Mouse (Mus musculus) gastrocnemius, postnatal 4 days (tissue): Measurements from ENCODE around the gene Pax8. TPM values are rescaled to one million over a fixed set of nuclear protein-coding genes. Genes with fewer than 3 reads are reported as not detected.
A peak's percentile ranks its signal among the peaks of the same experiment; 100 is the strongest.

ENCODE experiments used
- DNase-seq, 2 experiments: peaks; one replicate each; pipeline ENCODE4 v3.0.0; 2021 to 2022; ENCODE audit warnings: low spot score in 2 of 2, mixed read lengths in 2 of 2
- total RNA-seq, 2 experiments: library from RNA; stranded (reverse); gene quantifications; 2 replicates each; pipeline ENCODE4 v1.2.3; 2021

Pax8 gene
- total RNA-seq, 2 experiments from 2014 or later: not detected

DNA sequence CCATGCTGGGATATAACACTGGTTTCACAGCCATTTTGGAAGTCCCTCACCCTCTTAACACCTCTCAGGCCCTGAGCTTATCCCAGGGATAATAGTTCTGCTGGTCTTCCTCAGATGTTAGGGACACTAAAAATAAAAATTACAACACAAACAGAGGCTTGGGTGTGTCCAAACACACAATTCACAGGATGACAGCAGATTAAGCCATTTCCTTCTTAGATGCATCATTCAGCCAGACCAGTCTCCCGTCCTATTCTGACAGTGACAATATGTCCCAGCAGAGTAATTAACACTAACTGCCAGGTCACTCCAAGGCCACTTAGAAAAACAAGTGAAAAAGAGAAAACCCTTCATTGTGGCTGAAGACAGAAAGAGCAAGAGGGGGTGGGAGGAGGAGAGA, 8.2 kb downstream of the Pax8 start:
- no peak for DNase-seq

DNA sequence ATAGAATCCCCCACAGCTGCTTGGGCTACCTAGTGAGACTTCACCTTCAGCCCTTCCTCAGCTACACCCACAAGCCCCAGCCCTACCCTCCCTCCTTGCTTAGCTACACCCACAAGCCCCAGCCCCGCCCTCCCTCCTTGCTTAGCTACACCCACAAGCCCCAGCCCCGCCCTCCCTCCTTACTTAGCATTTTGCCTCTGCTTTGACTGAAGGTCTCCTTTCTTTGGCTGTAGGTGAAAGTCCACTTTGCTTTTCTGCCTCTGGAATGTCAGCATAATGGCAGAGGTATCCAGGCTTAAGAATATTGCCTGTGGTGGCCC, 14.6 kb downstream of the Pax8 start:
- no peak for DNase-seq

DNA sequence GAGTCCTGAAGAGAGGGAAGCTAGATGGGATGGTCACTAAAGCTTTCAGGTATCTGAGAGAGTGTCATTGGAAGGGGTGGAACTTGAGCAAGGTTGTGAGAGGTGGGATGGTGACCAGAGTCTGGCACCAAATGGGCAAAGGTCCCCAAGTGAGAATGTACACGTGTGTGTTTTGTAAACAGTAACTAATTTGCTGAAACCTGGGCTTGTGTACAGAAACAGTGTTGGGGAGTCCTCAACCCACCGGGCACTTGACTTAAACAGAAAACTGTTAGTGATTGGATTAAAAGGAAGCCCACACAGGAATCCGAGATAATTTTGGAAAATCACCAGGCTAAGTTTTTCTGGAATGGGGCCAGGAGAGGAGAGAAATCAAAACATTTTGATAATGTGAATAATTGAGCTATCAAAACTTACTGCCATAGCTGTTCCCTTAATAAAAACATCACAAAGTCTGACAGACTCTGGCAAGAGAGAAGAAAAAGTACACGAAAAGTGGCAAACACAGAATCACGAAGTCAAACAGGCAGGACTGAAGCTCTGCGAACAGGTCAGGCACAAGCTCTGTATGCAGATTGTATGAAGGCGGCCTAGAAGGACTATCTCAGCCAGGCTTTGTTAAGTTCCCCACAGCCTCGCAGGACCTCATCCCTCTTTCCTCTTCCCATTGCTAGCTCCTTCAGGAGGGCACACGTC, 15.1 kb downstream of the Pax8 start:
- no peak for DNase-seq

DNA sequence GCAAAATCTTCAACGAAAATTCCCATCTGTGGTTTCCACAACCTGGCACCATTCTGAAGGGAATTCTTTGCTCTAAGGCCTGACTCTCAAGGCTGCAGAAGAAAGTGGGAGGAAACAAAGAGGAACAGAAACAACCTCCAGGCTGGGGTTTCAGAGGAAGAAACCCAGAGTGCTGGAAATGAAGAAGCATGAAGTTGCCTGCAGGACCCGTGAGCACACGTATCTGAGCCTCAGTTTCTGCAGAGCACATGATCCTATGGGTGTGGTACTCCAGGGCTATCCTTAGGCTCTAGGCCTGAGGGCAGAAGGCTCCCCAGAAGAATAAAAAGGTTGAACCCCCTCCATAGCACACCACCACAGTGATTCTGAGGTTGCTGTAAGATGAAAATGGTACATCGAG, 18.6 kb downstream of the Pax8 start:
- no peak for DNase-seq

DNA sequence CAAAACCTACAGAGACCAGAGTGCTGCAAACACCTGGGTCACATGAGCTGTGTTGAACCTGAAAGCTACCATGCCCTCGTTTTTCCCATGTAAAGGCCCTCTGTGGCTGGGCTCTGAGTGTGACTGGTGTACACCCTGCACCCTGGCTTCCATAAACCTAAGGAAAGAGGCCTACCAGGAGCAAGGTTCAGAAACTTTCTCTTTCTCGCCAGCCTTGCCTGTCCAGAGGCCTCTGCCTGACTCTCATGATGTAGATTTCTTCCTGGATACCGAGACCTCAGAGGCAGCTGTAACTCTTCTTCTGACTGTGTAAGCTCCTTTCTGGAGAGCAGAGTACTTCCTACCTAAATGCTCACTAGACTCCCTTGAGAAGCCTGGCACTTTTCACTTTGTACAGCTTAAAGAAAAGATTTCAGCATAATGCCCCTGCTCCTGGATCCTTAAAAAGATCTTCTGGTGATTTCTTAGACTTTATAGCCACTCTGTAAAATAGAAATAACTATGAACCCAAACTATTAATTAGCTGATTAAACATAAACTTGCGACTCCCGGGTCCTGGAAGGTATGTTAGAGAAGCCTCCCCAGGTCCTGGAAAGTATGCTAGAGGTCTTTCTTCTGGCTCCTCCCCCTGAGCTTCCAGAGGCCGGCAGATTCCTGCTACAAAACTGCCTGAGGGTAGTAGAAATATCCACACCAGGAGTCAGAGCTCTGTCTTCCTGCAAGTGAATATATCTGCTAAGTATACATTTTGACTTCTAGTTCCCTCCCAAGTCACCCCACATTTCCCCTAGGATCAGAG, 20.1 kb downstream of the Pax8 start:
- DNase-seq: no peak

DNA sequence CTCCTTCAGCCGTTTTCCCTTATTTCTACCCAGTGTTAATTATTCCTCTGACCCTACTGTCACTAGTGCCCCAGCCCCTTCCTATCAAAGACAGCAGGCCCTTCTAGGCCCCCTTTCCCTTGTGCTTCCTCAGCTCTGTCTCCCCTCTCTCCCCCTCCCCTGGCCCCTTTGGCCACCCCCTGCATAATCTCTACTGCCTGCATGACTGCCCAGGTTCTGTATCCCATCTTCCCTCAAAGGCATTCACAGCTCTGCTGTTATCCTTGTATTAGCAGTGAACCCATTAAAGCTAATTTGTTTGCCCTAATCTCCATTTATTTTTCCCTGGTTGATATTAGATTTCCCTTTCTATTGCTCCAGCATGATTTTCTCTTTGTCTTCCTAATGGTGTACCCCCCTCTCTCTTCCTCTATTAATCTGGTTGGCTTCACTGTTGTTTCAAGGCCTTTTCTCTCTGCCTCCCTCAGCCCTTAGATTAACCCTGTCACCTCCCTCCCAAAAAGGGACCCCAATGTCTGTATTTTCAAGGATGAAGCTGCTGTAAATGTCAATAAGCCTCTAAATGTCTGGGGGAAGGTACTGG, 20.9 kb downstream of the Pax8 start:
- no peak for DNase-seq

DNA sequence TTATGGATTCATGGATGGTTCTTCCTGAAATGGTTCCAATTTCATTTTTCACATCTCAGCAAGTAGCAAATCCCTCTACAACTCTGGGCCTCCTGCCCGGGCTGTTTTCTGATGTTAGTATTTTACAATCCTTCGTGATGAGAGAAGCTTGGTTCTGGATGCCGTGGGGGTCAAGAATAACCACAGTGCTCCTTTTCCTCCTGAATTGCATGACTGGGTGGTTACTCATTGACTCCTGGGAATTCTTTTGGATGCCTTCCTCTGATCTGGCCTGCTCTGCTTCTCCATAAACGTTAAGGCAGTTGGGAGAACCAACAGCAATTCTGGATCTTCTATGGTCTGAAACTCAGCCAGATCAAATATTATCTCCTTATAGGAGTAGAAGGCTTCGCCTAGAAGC, 22.2 kb downstream of the Pax8 start:
- peak in 1 of 2 experiments; percentile 44 for DNase-seq

DNA sequence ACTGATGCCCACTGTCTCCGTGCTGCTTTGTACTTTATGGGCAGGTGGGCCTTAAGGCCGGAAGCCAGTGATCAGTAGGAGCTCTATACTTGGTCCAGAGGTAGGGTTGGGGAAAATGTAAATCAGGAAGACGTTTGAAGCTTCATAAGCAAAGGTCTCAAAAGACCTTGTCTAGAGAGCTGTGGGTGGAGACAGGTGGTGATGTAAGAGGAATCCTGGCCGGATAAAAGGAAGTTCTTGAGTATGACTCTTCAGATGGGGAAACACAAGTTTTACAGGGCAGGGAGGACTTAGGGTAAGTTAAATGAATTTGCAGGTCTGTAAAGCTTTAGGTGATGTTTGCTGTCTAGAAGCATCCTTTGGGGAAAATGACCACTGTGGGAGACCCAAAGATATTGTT, 26.3 kb downstream of the Pax8 start:
- no peak for DNase-seq

DNA sequence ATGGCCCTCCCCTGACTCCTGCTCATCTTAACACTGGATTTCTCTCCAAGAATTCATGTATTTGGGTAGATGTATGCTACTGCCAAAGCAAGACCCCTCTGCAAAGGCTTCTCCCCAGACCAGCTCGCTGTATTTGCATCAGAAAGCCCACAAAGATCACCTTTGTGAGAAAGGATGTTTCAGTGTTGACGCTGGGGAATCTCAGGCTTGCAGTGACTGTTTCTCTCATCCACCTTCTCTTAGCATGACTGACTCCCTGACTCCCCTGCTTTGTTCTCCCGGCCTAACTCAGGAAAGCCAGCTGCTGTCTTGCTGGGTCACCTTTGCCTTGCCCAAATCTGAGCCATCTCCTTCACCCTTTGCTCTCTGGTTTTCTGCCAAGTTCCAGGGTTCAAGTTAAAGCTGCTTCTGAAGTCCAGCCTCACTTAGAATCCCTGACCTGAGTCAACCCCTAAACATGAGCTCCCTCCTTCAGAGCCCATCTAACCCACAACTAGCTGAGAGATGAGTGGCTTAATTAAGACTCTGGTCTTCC, 32.1 kb downstream of the Pax8 start:
- no peak for DNase-seq

DNA sequence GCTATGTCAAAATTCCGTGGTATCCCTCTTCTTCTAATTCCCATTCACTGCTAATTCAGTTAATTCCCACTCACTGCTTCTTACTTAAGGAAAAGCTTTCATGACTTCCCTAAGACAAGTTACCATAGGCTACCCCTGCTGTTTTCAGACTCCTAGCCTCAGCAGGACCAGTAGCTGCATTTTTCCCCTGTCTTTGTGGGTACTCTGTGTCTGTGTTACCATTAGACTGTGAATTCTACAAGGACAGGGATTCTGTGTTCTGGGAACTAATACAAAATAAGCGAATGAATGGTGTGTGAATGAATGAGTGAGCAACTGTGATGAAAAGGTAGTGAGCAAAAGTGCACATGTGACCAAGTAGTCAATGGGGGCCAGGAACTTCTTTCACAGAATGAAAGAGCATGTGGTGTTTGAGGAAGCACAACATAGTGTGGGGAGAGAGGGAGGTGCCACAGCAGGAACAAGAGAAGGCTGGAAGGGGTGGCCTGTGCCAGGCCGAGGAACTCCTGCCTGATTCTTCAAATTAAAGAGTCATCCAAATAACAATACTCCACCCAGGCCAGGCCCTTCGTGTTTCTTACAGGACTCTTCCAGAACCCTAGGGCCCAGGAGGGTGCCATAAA, 33.0 kb downstream of the Pax8 start:
- no peak for DNase-seq

DNA sequence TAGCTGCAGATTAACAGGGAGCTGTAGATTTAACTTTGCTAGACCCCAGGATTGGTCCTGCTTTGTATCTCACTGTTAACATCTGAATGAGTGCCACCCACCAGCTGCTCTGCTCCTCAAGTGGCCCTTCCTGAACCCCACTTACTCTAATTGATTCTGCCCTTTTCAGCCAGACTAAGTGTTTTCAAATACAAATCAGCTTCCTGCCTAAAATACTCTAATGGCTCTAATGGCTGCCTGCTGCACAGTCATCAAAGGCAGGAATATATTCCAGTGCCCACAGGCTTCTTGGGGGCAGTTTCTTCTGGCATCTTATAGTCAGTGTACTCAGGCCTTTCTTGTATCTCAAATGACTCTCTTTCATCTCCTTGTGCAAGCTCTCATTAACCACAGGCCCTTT, 33.5 kb downstream of the Pax8 start:
- DNase-seq: no peak

DNA sequence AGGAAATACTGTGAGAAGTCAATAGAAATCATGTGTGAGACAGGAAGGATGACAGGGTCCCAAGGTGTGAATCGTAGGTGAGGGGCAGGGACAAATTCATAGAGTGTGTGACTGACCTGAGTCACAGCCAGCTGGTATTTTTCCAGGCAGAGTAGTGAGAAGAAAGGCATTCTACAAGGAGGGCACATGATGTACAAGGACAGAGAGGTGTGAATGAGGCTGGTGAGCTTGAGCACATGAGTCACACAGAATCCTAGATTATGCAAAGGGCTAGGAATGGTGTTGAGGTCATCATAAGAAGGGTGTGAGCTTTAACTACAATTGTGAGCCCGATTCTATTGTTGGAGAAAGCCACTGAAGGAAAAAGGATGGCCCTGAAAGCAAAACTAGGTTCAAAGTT, 35.3 kb downstream of the Pax8 start:
- DNase-seq: no peak

DNA sequence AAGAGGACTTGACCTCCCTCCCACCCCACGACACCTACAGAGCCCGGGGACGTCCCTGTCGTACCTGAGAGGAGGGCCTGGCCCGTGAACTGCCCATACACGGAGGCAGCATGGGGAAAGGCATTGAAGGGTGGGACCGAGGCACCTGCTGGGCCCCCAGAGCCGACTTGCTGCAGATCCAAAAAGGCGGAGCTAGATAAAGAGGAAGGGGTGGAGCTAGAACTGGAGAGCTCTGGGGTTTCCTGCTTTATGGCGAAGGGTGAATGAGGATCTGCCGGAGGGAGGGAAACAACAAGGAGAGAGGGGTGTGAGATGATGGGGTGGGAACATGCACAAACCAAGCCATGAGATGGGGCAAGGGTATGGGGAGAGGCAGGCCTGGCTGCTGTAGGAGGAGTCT, 39.7 kb downstream of the Pax8 start:
- no peak for DNase-seq

DNA sequence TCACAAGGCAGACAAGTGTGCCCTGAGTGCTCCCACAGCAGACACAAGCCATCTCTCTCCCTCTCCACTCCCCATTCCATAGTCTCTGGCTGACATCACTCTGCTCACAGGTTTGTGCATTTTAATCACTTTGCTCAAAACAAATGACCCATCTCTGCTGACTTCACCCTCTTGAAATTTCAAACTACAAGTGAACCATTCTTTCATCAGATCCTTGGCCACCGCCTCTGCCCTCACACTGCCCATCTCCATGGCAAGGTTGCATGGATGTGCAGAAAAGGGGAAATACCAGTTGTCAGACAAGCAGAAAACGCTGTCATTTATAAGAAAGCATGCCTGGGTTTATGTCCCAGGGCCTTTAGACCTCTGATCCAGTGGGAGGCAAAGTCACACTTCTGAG, 40.7 kb downstream of the Pax8 start:
- no peak for DNase-seq

DNA sequence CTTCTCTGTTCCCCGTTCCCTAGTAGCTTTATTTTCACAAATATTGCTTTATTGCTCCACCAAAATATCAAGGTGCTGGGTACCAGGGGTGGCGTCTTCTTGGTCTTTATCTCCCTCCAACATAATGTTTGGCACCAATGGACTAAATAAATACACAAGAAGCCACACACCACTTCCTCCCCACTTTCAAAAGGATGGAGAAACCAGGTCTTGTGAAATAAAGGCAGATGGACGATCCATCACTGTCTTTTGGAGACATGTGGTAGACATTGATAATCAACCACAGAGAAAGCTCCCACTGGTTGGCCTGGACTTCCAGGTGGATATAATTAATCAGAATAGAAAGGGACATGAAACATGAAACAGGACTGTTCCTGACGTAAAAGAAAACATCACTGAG, 45.6 kb downstream of the Pax8 start:
- no peak for DNase-seq

DNA sequence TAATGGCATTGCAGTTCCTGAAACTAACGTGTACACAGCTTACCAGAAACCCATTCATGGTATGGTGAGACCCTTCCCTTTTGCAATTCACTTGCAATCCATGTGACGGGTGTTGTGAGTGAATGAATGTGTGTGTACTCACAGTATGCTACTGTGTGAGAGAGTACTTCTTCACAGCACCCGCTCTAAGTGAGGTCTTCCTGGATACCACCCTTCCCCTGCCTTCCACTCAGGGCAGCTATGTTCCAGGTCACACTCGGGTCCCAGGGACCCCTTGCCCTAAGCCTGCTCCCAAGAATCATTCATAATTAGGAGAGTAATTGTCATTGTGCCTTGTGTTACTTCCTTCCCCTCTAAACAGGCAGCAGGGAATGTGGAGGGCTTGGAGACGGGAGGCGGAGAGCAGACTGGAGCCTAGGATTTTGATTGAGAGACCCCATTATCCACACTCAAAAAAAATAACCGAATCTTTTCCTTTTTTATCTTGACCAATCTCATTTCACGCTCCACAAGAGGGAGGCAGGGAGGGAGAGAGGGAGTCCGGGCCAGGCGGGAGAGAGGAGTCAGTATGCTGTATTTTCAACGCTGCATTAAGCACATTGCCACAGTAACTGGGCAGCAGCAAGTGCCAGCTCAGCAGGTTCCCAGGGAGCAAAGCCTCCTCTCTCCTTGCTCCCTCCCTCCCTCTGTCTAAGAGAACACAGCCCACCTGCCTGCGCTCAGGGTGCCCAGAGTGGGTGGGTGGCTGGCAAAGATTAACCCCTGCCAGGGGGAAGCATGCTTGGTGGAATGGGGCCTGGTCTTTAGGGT, 47.3 kb downstream of the Pax8 start:
- no peak for DNase-seq

DNA sequence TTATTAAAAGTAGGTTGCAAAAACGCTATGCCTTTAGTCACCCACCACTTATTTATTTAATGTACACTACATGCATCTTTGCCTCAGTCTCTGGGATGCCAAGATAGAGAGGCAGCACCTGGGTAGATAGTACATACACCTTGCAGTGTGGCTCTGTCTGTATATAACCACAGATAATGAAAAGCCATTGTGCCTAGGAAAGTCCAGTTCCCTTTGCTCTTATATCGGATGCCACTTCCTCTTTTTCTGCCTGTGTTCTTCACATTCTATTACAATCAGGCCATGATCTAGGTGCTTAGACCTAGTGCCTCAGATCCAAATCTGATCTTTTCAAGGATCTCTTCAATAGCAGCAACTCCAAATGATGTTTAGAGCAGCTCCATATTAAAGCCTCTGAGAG, 49.8 kb downstream of the Pax8 start:
- DNase-seq: no peak

DNA sequence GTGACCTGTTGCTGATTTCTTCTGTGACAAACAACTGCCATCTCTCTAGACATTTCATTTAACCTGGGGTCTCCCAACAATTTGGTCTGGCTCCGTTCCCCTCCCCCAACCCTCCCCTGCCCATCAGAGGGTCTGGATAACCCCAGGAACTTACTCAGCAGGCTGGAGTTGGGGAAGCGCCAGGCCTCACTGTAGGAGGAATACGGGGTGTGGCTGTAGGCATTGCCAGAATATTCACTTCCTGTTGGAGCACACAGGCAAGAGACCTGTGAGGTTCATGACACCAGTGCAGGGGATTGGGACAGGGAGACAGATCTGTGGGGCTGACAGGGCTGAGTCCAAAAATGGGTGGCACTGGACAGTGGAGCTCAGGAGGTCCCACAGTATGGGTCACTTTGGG, 52.6 kb downstream of the Pax8 start:
- DNase-seq: no peak

DNA sequence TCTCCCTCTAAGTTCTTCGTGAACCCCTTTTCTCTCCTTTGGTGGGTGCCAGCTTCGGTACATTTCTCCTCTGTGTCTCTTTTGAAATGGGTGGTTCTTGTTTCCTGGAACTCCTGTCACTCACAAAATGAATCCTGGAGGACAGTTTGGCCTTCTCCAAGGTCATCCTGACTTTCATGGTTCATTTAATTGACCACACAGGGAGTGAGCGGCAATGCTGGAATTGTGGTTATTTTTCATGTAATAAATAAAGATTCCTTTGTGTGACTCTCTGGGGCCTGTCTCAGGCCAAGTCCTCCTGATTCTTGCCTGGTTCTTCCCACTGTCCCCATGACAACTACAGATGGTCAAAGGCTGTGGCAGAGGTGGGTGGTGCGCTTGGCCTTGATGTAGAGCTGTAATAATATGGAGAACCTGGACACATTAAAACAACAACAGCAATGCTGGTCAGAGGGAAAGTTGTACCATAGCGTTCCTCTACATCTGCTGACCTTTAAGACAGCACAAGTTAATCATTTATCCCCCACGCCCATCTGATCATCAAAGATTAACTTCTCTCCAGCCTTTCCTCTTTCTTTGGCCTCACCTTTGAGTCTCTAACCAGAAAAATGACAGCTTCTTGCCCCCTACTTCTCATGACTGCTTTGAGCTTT, 54.1 kb downstream of the Pax8 start:
- no peak for DNase-seq

DNA sequence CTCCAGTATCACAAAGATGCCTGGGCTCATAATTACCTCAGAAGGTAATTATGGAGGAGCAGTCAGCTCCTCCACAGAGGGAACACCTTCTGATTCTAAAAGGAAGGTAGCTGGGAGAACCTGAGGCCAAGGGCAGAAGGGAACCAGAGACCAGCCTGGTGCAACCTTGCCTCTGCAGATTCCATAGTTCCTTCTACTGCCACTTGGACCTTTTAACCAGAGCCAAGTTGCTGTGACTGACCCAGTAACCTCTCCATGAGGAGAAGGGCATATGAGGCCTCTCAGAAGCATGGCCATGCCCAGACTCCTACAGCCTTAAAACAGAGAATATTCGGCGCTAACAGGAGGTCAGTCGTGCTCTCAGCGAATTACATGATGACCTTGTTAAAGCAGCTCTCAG, 57.8 kb downstream of the Pax8 start:
- DNase-seq: no peak

DNA sequence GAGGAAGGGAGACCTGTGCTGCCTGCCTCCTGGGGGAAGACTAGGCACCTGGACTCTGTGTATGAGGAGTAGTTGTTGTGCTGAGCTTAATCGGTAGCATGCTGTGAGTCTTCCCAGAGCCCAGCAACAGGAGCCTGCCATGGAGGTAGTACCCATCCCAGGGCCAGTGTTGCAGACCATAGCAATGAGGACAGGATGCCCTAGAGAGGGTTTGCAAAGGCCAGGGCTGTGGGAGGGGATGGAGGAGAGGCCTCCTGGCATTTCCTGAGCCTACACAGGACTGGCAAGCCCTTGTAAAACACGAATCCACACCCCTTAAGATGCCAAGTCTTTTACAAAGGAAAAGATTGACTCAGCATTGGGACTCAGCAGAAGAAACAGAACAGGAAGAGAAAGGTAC, 58.3 kb downstream of the Pax8 start:
- no peak for DNase-seq
